Mouse (Mus musculus) embryonic fibroblast, embryonic 13.5 days (primary cell): ENCODE results near the gene Cep126.

ENCODE experiments used
- CTCF ChIP-seq: IDR thresholded peaks from 2 replicates; pipeline ENCODE4 v1.5.1; 2011; ENCODE audit warnings: mild to moderate bottlenecking, control low read depth, low read length, moderate library complexity, borderline replicate concordance; ENCODE audit not compliant: insufficient read depth
- POLR2A ChIP-seq: IDR thresholded peaks from 2 replicates; pipeline ENCODE4 v1.6.1; 2011; ENCODE audit warnings: low read depth, mild to moderate bottlenecking, control low read depth, low read length, moderate library complexity

DNA sequence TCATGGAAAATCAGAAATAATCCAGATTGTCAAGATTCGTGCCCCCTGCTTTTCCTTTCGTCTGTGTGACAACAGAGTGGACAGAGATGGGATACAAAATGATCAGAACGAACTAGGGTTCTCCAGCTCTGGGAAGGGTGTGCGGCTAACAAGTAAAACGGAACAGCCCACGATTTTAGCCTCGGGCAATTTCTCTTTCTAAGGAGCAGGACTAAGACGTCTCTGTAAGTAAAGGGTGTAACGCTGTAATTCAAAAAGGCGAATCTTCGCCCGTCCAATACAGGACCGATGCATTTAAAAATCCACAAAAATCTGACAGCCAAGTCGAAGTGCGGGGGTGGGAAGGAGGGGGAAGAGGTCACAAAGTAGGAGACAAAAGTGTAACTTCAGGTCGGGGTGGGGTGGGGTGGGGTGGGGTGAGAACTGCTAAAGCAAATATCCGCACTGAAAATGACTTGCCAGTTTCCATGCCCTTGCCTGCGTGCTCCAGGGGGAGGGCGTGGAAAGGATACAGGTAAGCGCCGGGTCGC is 443 bp downstream of the Cep126 start:
- no peak for TF ChIP-seq POLR2A
- TF ChIP-seq CTCF, result no peak
